Mouse (Mus musculus): ENCODE results near the gene Gm20388. TPM values are rescaled to one million over a fixed set of nuclear protein-coding genes. Genes with fewer than 3 reads are reported as not detected.

Gm20388 gene
- polyA plus RNA-seq, 1 experiment from 2014 or later: 12.4 TPM

DNA sequence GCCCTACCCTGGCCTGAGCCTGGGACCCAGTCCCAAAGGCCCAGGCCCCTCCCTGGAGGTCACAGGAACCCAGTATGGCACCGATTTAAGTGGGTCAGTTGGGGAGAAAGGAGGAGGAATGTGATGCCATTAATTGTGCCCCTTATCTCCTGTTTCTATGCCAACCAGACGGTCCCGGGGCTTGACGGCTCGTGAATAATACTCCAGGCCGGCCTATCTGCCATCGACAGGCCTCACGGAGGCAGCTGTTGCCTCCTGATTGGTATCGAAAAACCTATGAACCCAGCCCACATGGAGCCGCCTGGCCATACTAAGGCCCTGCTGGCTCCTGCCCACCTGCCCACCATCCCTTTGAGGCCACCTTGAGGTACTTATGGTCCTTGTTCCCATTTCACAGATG is 2376.3 kb downstream of the Gm20388 start:
- Histone ChIP-seq H3K4me2 (ENCODE audit: low read length) (no peak overlapping the region), H3K27me3 (replicated peaks; ENCODE audit: control insufficient read depth, insufficient read depth, low read length) (no peaks in the 10 kb centered on the region; the same call in 1 of the 2 replicates), H3K9ac (ENCODE audit: low read depth, low read length) (no peak overlapping the region), H3K4me3 (ENCODE audit: low read length) (no peak overlapping the region), H3K9me3 (ENCODE audit: control insufficient read depth, low read length) (no peaks in the 10 kb centered on the region), H3K36me3 (ENCODE audit: control insufficient read depth, insufficient read depth, low read length) (no peaks in the 10 kb centered on the region), H3K27ac (ENCODE audit: low read depth, low read length) (no peak overlapping the region), H3K4me1 (ENCODE audit: control insufficient read depth, insufficient read depth, low read depth, low read length) (peaks cover 23% of the 10 kb centered on the region)
- no peak for ATAC-seq
- WGBS: 68% methylated on average over 10 of the region's 10 CpGs

DNA sequence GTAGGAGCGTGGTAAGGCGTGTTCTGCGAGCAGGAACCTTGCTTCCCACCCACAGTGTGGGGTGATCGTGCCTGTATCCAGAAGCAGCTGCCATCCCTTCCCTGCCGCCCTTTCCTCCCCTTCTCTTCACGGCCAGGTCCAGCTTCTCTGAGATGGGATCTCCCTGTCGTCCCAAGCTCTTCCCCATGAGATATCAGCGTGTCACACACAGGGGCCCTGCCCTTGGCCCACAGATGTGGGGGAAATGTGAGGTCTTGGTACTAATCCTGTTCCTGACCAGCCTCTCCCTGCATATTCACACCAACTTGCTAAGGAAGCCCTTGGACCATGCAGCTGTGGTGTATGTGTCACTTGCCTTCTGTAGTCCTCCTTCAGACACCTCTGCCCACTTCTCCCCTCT is 2377.1 kb downstream of the Gm20388 start:
- no peak overlapping the region for H3K27ac ChIP-seq (ENCODE audit: low read depth, low read length)
- no peaks in the 10 kb centered on the region; the same call in 1 of the 2 replicates for H3K27me3 ChIP-seq (replicated peaks; ENCODE audit: control insufficient read depth, insufficient read depth, low read length)
- WGBS: 84% methylated on average over 8 of the region's 8 CpGs
- no peak overlapping the region for H3K9ac ChIP-seq (ENCODE audit: low read depth, low read length)
- H3K4me2 ChIP-seq (ENCODE audit: low read length): no peak overlapping the region
- H3K36me3 ChIP-seq (ENCODE audit: control insufficient read depth, insufficient read depth, low read length): no peaks in the 10 kb centered on the region
- no peak for ATAC-seq
- H3K4me1 ChIP-seq (ENCODE audit: control insufficient read depth, insufficient read depth, low read depth, low read length): peaks cover 24% of the 10 kb centered on the region
- H3K4me3 ChIP-seq (ENCODE audit: low read length): no peak overlapping the region
- no peaks in the 10 kb centered on the region for H3K9me3 ChIP-seq (ENCODE audit: control insufficient read depth, low read length)

DNA sequence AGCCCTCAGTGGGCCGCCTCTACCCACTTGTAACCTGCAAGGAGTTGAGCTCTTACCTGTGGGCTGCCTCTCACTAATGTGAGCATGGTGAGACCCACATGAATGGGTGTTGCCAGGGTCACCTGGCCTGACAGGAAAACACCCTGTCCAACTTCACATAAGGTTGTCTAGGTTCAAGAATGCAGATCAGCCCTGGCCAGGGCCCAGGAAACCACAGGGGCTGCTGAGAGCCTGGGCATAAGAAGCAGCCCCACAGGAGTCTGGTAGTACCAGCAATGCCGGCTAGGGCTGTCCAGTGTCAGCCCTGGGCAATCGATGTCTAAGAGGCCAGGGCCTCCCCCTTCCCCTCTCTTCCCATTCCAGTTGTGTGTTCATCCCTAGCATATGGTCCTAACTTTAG is 2377.7 kb downstream of the Gm20388 start:
- WGBS: 76% methylated on average over 3 of the region's 3 CpGs
- H3K27ac ChIP-seq (ENCODE audit: low read depth, low read length): no peak overlapping the region
- no peaks in the 10 kb centered on the region; the same call in 1 of the 2 replicates for H3K27me3 ChIP-seq (replicated peaks; ENCODE audit: control insufficient read depth, insufficient read depth, low read length)
- H3K4me1 ChIP-seq (ENCODE audit: control insufficient read depth, insufficient read depth, low read depth, low read length): peaks cover 18% of the 10 kb centered on the region
- H3K36me3 ChIP-seq (ENCODE audit: control insufficient read depth, insufficient read depth, low read length): no peaks in the 10 kb centered on the region
- no peak for ATAC-seq
- H3K9me3 ChIP-seq (ENCODE audit: control insufficient read depth, low read length): no peaks in the 10 kb centered on the region
- no peak overlapping the region for H3K4me2 ChIP-seq (ENCODE audit: low read length)
- no peak overlapping the region for H3K4me3 ChIP-seq (ENCODE audit: low read length)
- H3K9ac ChIP-seq (ENCODE audit: low read depth, low read length): no peak overlapping the region

DNA sequence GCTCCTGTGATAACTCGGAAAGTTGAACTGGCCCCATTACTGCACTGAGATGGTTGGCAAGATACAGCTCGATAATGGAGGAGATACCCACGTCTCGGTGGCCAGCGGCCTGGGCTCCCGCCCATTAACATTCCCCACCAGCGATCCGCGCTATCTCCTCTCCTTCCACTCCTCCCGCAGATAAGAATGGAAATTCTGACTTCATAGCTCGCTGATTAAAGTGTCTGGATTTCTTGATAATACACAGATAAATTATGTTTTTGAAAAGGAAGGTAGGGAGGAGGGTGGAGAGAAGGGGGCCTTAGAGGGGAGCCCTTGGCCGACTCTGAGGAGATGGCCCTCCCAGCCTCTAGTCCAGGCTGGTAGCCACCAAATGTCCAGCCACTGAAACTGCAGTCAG is 2380.4 kb downstream of the Gm20388 start:
- no peak overlapping the region for H3K27ac ChIP-seq (ENCODE audit: low read depth, low read length)
- ATAC-seq: no peak
- WGBS: 70% methylated on average over 12 of the region's 12 CpGs
- H3K4me3 ChIP-seq (ENCODE audit: low read length): no peak overlapping the region
- H3K9me3 ChIP-seq (ENCODE audit: control insufficient read depth, low read length): no peaks in the 10 kb centered on the region
- no peaks in the 10 kb centered on the region for H3K27me3 ChIP-seq (replicated peaks; ENCODE audit: control insufficient read depth, insufficient read depth, low read length)
- H3K4me1 ChIP-seq (ENCODE audit: control insufficient read depth, insufficient read depth, low read depth, low read length): peaks cover 10% of the 10 kb centered on the region
- no peak overlapping the region; the same call in 1 of the 2 replicates for H3K9ac ChIP-seq (ENCODE audit: low read depth, low read length)
- H3K4me2 ChIP-seq (ENCODE audit: low read length): no peak overlapping the region
- H3K36me3 ChIP-seq (ENCODE audit: control insufficient read depth, insufficient read depth, low read length): no peaks in the 10 kb centered on the region

DNA sequence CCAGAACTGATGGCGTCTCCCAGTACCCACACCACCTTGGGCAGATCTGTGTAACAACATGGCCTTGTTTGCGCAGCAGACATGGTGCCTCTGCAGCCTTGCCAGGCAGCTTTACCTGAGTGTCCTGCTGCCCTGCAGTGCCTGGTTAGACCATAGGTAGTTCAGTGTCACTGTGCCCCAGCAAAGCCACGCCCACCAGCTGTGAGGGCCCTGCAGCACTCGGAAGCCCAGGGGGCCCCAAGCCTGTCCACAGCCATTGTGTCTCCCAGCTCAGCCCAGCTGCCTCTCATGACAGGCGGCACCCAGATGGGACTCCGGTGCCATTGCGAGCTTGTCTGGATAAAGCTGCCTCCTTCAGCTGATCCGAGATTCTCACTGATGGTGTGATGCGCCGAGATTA is 2380.9 kb downstream of the Gm20388 start:
- Histone ChIP-seq H3K4me3 (ENCODE audit: low read length) (no peak overlapping the region), H3K9me3 (ENCODE audit: control insufficient read depth, low read length) (no peaks in the 10 kb centered on the region), H3K4me1 (ENCODE audit: control insufficient read depth, insufficient read depth, low read depth, low read length) (peaks cover 15% of the 10 kb centered on the region), H3K36me3 (ENCODE audit: control insufficient read depth, insufficient read depth, low read length) (no peaks in the 10 kb centered on the region), H3K27ac (ENCODE audit: low read depth, low read length) (no peak overlapping the region), H3K9ac (ENCODE audit: low read depth, low read length) (peak overlapping the region; percentile 18), H3K4me2 (ENCODE audit: low read length) (no peak overlapping the region), H3K27me3 (replicated peaks; ENCODE audit: control insufficient read depth, insufficient read depth, low read length) (no peaks in the 10 kb centered on the region)
- ATAC-seq: no peak
- 46% methylated on average over 10 of the region's 10 CpGs for WGBS

DNA sequence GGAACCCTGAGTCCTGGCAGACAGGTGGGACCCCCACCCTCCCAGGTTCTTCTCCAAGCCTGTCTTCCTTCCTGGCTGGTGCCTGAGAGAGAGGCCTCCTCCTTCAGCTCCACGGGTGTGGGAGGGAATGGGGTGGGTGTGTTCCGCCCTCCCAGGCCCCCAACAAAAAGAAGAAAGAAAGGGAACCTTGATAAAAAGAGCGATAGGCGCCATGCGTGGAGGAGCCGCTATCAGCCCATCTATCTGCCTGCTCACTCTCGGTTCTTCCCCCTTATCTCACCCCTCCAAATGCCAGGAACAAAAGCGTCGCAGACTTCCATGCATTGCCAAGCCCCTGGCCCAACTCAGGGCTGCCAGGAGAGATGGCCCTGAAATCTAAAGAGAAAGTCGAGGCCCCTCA is 2382.8 kb downstream of the Gm20388 start:
- H3K9ac ChIP-seq (ENCODE audit: low read depth, low read length): no peak overlapping the region
- no peak overlapping the region for H3K4me3 ChIP-seq (ENCODE audit: low read length)
- H3K27ac ChIP-seq (ENCODE audit: low read depth, low read length): no peak overlapping the region
- no peak for ATAC-seq
- H3K4me2 ChIP-seq (ENCODE audit: low read length): no peak overlapping the region
- 69% methylated on average over 10 of the region's 10 CpGs for WGBS
- H3K36me3 ChIP-seq (ENCODE audit: control insufficient read depth, insufficient read depth, low read length): no peaks in the 10 kb centered on the region
- no peaks in the 10 kb centered on the region for H3K9me3 ChIP-seq (ENCODE audit: control insufficient read depth, low read length)
- peaks cover 19% of the 10 kb centered on the region for H3K4me1 ChIP-seq (ENCODE audit: control insufficient read depth, insufficient read depth, low read depth, low read length)
- no peaks in the 10 kb centered on the region for H3K27me3 ChIP-seq (replicated peaks; ENCODE audit: control insufficient read depth, insufficient read depth, low read length)

DNA sequence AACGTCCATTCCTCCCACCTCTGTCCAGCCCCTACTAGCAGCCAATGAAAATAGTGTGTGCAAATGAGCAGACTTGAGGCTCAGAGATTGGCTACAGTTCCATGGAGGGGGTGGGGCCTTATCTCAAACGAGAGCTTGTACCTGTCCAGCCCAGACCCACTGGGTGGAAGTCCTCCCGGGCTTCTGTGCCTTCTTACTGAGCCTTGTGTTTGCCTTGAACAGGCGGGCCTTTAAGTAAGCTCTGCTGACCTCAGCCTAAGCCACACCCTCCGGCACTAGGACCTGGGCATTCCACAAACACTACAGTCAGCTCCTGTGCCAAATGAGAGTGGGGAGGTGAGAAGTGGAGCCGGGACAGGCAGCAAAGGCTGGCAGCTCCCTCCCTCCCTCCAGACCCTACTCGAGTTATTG is 2383.6 kb downstream of the Gm20388 start:
- H3K27me3 ChIP-seq (replicated peaks; ENCODE audit: control insufficient read depth, insufficient read depth, low read length): no peaks in the 10 kb centered on the region
- peaks cover 19% of the 10 kb centered on the region for H3K4me1 ChIP-seq (ENCODE audit: control insufficient read depth, insufficient read depth, low read depth, low read length)
- no peaks in the 10 kb centered on the region for H3K36me3 ChIP-seq (ENCODE audit: control insufficient read depth, insufficient read depth, low read length)
- no peak overlapping the region for H3K27ac ChIP-seq (ENCODE audit: low read depth, low read length)
- WGBS: 8% methylated on average over 7 of the region's 7 CpGs
- H3K4me2 ChIP-seq (ENCODE audit: low read length): no peak overlapping the region
- no peak overlapping the region for H3K4me3 ChIP-seq (ENCODE audit: low read length)
- peak; percentile 55 for ATAC-seq
- H3K9ac ChIP-seq (ENCODE audit: low read depth, low read length): no peak overlapping the region; the same call in 1 of the 2 replicates
- H3K9me3 ChIP-seq (ENCODE audit: control insufficient read depth, low read length): no peaks in the 10 kb centered on the region

DNA sequence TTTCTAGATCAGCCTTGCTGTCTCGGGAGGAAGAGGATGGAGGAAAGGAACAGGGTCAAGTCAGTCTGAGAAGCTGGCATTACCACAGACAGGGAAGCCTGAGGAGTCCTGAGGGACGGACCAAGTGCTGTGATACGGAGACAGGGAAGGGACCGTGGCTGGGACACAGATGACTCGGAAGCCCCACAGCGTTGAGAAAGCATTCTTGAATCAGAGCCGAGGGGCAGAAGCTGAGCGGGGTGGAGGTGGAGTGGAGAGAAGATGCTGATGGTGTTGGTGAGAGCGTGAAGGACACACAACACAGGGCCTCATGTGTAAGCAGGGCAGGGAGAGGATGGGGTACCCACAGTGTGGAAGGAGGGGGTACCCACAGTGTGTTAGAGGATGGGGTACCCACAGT is 2384.7 kb downstream of the Gm20388 start:
- no peak for ATAC-seq
- Histone ChIP-seq H3K4me3 (ENCODE audit: low read length) (no peak overlapping the region), H3K9ac (ENCODE audit: low read depth, low read length) (peak overlapping the region; percentile 22; the same call in 1 of the 2 replicates), H3K4me1 (ENCODE audit: control insufficient read depth, insufficient read depth, low read depth, low read length) (peaks cover 19% of the 10 kb centered on the region), H3K36me3 (ENCODE audit: control insufficient read depth, insufficient read depth, low read length) (no peaks in the 10 kb centered on the region), H3K4me2 (ENCODE audit: low read length) (no peak overlapping the region), H3K9me3 (ENCODE audit: control insufficient read depth, low read length) (no peaks in the 10 kb centered on the region), H3K27me3 (replicated peaks; ENCODE audit: control insufficient read depth, insufficient read depth, low read length) (no peaks in the 10 kb centered on the region), H3K27ac (ENCODE audit: low read depth, low read length) (no peak overlapping the region; the same call in 1 of the 2 replicates)
- WGBS: 51% methylated on average over 9 of the region's 9 CpGs

DNA sequence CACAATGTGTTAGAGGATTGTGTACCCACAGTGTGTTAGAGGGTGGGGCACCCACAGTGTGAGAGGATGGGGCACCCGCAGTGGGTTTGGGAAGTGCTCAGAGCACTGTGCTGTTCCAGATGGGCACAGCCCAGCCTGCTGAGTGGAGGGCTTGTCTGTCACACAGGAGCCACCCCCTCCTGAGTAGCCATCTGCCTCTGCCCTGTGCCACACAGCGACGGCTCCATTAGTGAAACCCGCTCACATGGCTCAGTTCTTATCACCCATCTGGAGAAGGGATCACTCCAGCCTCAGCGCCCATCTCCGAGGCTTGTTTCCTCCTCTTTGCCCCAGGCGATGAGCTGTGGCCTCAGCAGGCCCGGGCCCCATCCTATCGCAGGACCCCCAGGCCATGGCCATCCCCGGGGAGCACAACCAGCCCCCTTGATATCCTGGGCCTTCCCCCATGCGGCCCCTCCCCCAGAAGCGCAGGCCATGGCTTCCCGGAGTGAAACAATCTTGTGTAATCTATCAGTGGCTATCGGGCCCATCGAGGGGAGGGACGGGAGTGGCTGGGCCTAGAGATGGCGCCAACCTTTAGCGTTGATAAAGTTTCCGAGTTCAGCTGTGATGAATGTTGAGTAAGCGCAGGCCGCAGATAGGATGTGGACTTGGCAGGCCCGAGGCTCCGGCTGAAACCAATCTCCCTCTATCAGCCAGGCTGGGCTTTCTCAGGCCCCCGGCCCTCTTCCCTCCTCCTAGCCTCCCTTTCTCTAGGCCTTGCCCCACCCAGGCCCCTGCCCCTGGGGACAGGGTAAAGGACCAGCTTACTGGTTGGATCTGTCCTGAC is 2385.7 kb downstream of the Gm20388 start:
- peak overlapping the region; percentile 51 for H3K27ac ChIP-seq (ENCODE audit: low read depth, low read length)
- ATAC-seq: peak; percentile 34; the same call in 1 of the 2 replicates

More for the DNA sequence above, 2385.7 kb downstream of the Gm20388 start:
- H3K4me1 ChIP-seq (ENCODE audit: control insufficient read depth, insufficient read depth, low read depth, low read length): peaks cover 22% of the 10 kb centered on the region
- no peak overlapping the region for H3K4me2 ChIP-seq (ENCODE audit: low read length)
- peak overlapping the region; percentile 36 for H3K9ac ChIP-seq (ENCODE audit: low read depth, low read length)
- no peak overlapping the region for H3K4me3 ChIP-seq (ENCODE audit: low read length)
- H3K9me3 ChIP-seq (ENCODE audit: control insufficient read depth, low read length): no peaks in the 10 kb centered on the region
- H3K27me3 ChIP-seq (replicated peaks; ENCODE audit: control insufficient read depth, insufficient read depth, low read length): no peaks in the 10 kb centered on the region
- no peaks in the 10 kb centered on the region for H3K36me3 ChIP-seq (ENCODE audit: control insufficient read depth, insufficient read depth, low read length)
- WGBS: 37% methylated on average over 24 of the region's 24 CpGs
